Mouse (Mus musculus): ENCODE measurements around the gene Gon4l.
"Not testable (repeated sequence)": the region's sequence is repeated elsewhere in the genome, so short reads cannot be mapped to it uniquely, and the experiment has no call there.

GRCm38 (mm10) chr3:88832388-88832787 is 2.6 kb upstream of the Gon4l start:
- not testable (repeated sequence) for TF ChIP-seq CTCF (IDR thresholded peaks at IDR 0.05; ENCODE audit: control insufficient read depth, insufficient read depth, insufficient read length); MYOD1 (IDR thresholded peaks at IDR 0.05; ENCODE audit: control insufficient read depth, insufficient read length, low read depth); MYOG (IDR thresholded peaks at IDR 0.05; ENCODE audit: control insufficient read depth, extremely low read depth, insufficient read length); MAX (IDR thresholded peaks at IDR 0.05); FOSL1 (IDR thresholded peaks at IDR 0.05; ENCODE audit: insufficient read depth, low read length, poor library complexity, severe bottlenecking); USF1 (IDR thresholded peaks at IDR 0.05; ENCODE audit: low read depth)

Measured in C2C12 (cell line).